Mouse (Mus musculus) embryo, embryonic 10 days (tissue): ENCODE measurements at regions not wholly inside any gene's neighbourhood (a gene's known extent, or its start where the extent isn't known, plus 50 kb on each side); places are given as distances from the start of the nearest gene placed in this dataset.

Source experiments
- DNase-seq: peaks from one replicate; pipeline ENCODE4 v3.0.0-alpha.2; 2015; ENCODE audit warnings: low spot score

DNA sequence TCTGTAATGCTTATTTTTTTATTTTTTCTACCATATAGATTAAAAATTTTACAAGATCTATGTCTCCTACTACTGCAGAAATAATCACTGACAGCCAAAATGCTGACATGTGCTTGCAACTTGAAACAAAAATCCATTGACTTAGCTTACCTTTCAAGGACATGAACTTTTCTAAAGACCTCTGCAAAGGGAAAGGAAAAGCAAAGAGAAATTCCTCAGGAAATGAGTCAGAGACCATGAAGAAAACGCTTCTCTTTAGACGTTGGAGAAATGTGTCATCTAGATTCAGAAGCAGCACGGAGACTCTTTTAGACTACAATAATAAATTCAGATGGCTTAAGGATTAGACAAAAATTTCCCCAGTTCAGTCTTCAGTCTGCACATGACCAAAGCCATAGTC, 2188.6 kb upstream of the Tenm3 start:
- no peak for DNase-seq

DNA sequence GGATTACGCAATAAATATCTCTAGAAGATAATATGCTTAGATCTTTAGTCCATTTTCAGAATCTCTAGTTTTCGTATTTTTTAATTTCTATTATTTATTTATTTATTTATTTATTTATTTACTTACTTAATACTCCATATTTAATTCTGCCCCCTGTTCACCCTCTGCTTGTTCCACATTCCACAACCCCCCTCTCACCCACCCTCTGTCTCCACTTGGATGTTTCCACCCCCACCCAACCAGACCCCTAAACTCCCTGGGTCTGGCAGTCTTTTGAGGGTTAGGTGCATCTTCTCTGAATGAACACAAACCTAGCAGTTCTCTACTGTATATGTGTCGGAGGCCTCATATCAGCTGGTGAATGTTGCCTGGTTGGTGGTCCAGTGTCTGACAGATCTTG, 2166.8 kb upstream of the Tenm3 start:
- DNase-seq, result no peak

DNA sequence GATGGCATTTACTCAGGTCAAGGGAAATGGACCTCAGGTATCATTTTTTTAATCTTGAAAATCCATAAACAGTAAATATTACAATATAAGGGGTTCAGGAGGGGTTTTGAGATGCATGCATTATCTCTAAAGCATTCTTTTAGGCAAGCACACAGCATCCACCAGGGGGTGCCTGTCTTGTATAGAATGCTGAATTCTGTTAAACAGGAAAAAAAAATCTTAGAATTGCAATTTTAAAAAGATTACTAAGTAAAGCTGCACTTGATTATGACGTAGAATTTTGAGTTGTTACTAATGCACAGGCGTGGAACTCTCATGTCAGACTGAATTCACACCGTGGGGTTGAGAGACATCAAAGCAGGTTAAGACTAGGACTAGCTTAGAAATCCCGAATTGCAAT, 2123.6 kb upstream of the Tenm3 start:
- DNase-seq, result peak; percentile 11

DNA sequence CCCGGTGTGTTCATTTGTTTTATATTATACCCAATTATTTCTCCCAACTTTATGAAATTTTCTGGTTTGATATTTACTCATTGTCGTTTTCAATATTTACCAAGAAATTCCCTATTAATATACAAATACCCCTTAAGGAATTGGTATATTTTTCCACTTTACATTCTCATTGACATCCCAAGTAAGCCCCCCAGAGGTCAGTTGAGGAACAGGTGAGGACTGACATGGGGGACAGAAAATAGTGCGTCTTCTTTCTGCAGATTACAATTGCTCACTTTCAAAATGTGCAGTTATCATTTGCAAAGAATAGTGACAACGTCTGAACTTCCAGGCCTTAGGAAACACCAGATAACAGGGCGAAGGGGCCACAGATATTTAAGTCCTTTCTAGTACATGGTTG, 2073.8 kb upstream of the Tenm3 start:
- DNase-seq, result peak; percentile 11

DNA sequence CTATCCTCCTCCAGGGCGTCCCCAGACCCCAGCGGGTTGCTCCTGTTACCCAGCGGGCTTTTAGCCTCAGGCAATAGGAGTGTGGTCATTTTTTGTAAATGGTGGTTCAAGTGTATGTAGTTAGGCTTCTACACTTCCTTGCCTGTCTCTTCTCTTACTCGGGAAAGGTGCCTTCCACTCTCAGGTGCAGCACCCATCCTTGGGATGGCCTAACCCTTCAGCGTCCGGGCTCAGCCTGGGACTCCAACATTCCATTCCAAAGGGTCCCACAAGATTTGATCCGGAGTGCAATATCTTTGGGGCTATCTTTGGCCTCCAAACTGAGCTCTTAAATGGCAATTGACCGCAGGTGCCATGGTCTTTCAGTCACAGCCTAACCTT, 2073.0 kb upstream of the Tenm3 start:
- no peak for DNase-seq

DNA sequence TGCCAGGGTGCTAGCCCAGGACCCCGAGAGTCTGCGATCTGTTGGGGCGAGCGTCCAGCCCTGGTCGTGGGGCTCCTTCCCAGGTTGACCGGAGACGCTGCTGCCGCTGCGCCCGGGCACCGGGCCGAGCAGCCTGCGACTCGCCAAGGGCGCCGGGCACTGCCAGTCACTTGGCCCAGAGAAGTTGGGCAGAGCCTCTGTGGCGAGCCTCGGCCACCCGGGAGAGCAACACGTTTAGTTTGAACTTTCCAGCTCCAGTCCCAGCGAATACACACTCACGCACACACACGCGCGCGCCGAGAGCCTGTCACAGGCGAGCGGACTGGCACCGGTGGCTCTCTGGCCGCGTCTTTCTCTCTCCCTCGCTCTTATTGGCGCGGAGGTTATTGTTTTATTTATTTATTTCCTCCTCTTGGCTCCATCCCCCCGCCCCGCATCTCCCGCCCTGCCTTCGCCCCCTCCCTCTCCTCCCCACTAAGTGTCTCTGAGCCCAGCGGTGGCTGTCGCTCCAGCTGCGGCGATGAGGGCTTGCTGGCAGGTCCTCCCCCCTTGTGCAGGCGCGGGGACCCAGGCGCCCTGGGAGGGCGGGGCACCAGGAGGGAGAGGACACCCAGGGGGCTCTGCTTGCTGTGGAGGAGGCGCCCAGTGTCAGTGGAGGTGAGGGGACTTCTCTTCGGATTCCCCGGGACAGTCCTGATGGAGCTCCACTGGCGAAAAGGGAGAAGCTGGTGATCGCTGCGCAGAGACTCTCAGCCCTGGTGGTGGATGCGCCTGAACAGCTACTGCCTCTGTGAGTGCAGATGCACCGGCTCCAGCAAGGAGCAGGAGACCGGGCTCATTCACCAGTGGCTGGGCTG, 2072.4 kb upstream of the Tenm3 start:
- peak; percentile 64 for DNase-seq

DNA sequence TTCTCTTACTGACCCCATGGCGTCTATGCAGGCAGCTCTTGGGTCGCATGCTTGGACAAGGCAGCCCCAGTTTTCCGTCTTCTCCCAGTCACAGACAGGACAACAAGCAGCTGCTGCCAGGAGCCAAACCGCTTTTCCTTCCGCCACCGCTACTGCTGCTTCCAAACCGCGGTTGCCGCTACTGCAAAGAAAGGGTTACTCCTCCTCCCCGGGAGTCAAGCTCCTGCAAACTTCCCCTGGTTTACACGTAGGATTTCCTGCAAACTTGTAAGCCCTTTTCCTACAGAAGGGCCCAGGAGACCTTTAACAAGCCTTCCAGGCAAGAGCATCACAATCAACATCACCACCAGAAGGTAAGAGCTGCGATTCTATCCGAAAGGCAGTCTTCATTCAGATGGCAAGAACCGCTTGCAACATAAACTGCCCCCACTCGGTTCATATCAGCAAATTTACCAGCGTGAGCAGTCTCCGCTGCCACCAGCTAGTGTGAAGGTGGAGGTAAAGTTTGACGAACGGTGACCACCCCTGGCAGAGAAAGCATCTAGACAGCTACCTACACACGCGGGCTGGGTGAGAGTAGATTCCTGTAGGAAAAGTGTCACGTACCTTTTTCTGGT, 2071.6 kb upstream of the Tenm3 start:
- peak; percentile 78 for DNase-seq

DNA sequence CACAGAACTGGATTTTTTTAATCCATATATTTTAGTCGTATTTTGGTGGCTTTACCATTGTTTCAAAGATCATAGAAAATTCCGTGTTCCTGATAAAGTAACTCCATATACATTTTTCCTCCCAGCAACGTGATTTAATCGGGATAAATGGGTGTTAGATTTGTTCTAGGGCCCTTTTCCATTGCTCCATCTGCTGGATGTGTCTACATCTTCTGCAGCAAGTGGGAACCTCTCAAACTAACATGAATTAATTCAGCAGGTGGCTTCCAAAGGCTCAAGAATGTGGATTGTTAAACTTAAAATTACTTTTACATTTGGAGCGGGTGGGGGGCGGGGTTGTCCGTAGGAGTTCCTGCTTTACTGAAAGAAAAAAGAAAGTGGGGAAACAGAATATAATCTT, 2070.9 kb upstream of the Tenm3 start:
- no peak for DNase-seq

DNA sequence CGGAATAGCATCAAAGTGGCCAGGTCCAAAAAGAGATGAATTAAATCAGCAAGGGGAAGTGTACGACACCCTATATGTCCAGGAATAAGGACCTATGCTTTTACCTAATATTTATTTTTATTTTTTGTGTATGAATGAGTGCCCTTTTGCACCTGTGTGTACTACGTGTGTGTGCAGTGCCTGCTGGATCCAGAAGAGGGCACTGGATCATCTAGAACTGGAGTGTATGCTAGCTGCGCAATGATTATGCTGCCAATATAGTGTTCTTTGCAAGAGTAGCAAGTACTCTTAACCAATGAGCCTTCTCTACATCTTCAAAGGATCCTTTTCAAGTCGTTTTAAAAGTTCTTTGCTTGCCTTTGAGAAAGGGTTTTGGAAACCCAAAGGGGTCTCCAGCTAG, 2034.4 kb upstream of the Tenm3 start:
- DNase-seq, result no peak
